Mouse (Mus musculus) frontal cortex, postnatal 10 days (tissue): ENCODE data around the gene Rab21.

ENCODE experiments used
- DNase-seq, 2 experiments: peaks; one replicate each; pipeline ENCODE4 v3.0.0; 2022; ENCODE audit warnings: low spot score in 2 of 2, mixed read lengths in 1 of 2

The Rab21 gene

GRCm38 (mm10) chr10:115315473-115316171 lies at the start of gene Rab21:
Rab21 (minus strand) TSS chr10:115315594.
- DNase-seq: peak; percentile 90 to 97

DNA sequence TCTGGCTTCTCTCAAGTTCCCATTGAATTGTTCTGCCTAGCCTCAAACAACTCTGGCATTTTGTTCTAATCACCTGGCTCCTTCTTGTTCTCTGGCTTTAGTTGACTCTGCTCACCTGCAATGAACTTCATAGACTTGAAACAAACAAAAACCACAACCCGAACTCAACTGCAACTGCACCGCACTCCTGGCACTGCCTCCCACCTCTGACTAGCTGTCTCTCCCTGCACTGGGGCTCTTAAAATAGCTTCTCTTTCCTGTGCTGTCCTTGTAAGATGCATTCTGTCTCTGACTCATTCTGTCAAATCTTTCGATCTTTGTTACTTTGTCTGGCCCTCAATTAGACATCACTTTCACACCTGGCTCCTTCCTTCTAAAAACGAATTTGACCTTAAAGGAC lies 47.8 kb upstream of the Rab21 start:
- DNase-seq: no peak

- no peak for DNase-seq
These were observed 47.2 kb upstream of the Rab21 start for GRCm38 (mm10) chr10:115362623-115362964.

DNA sequence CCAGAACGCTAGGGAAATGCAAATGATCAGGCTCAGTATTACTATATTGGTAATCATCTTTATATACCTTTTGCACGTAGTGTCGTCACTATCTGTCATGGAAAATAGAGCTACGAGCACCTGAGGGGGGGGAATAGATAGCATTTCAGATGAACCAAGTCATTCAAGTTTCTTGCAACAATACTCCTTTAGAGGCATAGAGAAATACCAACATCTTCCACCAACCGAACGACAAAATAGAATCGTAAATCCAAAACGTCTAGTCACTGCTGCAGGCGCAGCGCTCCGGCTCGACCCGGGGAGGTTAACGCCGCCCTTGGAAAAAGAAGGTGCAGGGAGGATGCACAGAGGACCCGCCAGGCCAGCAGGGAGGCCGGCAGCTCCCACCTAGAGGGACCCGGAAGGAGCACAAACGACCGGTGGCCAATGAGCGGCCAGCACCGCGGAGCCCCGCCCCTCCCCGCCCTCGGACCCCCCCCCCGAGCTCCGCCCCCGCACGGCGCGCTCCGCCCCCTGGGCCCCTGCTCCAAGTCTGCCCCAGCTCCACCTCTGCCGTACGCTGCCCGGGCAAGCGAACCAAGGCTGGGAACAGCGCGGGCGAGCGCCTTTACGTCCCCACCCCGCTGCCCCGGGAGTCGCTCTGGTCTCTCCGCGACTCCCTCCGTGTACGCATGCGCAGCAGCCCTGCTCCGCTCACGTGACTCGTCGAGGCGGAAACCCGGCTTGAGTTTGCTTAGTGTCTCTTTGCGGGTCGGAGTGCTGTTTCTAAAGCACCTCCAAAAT lies 46.6 kb upstream of the Rab21 start, which contains the start of gene Tmem19:
Gene Tmem19 (minus strand): TSS at position 662 of the 783 bp plus-strand sequence.
- peak; percentile 93 for DNase-seq

GRCm38 (mm10) chr10:115359066-115359465 lies 43.7 kb upstream of the Rab21 start:
- DNase-seq: no peak

DNA sequence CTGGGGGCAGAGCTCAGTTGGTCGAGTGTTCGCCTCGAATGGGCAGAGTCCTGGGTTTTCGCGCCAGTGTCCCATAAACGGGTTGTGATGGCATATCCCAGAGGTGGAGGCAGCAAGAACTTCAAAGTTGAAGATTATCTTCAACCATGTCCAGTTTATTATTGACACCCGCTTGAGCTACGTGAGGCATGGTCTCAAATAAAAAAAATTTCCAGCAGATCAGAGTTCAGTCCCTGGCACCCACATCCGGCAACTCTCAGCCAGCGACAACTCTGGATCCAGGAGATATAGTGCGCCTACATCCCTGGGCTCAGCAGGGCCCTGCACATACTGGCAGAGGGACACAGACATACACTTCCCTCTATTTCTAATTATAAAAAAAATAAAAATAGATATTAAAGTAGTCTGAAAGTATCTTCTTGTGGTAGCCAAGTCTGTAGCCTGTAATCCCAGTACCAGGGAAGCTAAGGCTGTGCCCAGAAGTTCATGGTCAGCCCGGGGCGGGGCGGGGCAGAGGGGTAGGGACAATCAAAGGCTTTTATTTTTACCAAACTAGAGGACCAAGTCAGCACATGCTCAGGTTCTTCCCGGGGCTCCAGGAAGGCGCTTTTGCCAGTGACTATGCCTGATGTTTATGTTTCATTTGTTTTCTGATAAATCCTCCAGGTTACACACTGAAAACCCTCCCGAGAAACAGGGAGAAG lies 43.0 kb upstream of the Rab21 start:
- no peak for DNase-seq

- no peak for DNase-seq
These were observed 40.7 kb upstream of the Rab21 start for GRCm38 (mm10) chr10:115356106-115356505.

- no peak for DNase-seq
These were observed 39.6 kb upstream of the Rab21 start for GRCm38 (mm10) chr10:115355016-115355415.

DNA sequence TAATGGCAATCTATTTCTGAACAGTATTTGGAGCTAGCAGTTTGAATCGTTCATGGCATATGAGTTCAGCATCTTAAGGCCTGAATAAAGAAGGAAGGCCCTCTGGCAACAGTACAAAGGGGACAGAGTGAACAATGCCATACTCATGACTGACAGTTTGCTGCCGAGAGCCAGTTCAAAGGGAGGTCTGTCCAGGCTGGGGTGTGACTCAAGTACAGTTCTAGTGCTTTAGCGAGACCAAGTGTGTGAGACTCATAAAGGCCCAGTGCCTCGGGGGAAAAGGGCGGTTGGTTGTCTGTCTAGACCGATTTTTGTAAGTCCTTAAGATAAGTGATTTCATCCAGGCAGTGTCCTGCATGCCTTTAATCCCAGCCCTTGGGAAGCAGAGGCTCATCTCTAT lies 39.2 kb upstream of the Rab21 start:
- no peak for DNase-seq

GRCm38 (mm10) chr10:115350810-115351397 lies 35.5 kb upstream of the Rab21 start:
- no peak for DNase-seq

DNA sequence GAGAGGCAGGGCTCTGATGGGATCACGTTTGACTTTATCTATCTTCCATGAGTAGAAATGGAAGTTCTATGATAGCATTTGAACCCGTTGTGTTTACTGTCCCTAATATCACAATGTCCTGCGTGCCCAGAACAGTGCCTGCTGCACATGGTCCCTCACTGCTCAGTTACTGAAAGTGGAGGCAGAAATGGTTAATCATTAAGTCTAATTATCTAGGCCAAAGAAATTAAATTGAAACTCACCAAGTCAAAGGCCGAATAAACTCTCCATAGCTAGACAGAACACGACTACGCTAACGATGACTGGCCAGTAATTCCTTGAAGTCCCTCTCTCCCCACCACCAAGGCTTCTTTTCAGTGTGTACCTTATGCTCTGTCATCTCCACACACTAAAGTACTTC lies 34.1 kb upstream of the Rab21 start:
- DNase-seq: no peak

GRCm38 (mm10) chr10:115349029-115349428 lies 33.6 kb upstream of the Rab21 start:
- no peak for DNase-seq

DNA sequence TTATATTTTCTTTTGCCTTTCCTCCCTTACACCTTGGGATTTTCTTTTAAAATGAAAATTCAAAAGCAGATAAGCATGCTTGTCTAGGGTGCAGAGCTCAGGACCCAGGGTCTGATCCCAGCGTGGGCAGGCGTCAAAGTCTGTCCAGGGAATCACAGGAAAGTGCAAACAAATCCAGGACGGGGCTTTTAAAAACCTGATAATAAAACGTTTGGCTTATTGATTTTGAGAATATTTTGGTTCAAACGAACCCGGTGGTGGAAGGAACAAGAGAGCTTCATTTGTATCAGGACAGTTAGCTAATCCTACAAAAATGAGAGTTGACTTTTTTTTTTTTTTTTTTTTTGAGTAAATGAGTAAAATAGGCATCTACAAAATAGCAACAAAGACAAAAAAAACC lies 32.7 kb upstream of the Rab21 start:
- DNase-seq: no peak

GRCm38 (mm10) chr10:115346444-115346843 lies 31.1 kb upstream of the Rab21 start:
- no peak for DNase-seq

DNA sequence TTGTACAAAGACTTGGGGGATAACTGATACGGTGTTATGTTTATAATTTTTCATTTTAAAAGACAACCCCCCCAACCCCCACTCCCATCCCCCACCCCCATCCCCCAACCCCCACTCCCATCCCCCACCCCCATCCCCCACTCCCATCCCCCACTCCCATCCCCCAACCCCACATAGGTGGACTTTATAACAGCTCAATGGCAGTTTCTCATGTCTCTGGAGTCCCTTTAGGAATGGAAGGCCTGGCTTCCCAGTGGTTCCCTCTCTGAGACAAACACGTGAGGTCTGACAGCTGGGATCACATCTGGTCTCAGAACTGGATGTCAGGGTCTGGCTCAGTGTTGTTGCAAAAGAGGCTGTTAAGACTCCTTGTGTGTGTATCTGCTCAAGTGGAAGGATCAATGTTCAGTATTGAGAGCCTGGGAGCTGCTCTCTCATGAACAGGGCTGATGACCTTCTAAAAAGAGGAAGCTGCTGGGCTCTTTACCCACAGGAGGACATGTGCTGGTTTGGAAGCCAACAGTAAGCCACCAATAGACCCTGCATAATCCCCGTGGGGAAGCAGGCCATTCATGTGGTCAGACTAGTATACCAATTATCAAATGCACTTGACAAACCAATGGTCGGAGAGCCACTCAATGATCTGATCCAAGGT lies 27.5 kb upstream of the Rab21 start:
- DNase-seq: no peak

- no peak for DNase-seq
These were observed 24.5 kb upstream of the Rab21 start for GRCm38 (mm10) chr10:115339820-115340328.

- no peak for DNase-seq
These were observed 21.5 kb upstream of the Rab21 start for GRCm38 (mm10) chr10:115336901-115337300.

- no peak for DNase-seq
These were observed 18.1 kb upstream of the Rab21 start for GRCm38 (mm10) chr10:115333528-115333927.

DNA sequence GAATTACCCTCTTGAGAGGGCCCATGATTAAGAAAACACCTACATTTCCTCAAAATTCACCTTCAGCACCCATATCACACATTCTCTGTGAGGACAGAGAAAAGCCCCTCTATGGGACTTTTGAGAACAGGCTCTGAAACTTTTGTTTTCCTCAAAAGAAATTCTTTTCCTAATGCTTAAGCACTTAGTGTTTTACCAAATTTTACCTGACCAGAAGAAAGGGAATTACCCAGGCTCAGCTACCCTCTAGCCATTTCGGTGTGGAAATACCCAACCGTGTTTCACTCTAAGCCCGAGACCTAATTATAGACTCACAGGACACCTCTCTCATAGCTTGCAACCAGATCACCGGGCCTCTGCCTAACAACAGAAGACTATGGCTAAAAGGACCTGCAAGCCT lies 17.6 kb upstream of the Rab21 start:
- DNase-seq: no peak

DNA sequence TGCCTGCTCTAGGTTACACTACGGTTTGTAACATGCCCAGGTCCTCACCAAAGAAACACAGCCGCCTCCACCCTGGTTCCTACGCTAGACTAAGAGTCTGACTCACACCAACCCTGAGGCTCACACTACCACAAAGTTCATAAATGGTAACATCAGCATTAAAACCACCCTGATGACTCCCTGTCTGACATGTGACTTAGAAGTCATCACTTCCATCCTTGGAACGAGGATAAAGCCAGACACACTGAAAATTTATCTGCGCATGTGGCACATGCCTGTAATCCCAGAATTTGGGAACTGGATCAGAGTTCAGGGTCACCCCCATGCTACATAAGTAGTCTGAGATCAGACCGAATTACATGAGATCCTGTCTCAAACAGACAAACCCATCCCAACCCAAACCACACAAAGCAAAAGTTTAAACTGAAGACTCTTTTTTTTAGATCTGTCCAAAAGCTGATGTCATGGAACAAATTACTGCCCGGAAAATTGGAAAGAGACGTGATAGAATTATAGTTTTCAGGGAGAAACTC lies 17.1 kb upstream of the Rab21 start:
- no peak for DNase-seq

- DNase-seq: no peak
These were observed 13.7 kb upstream of the Rab21 start for GRCm38 (mm10) chr10:115329010-115329530.
